Mouse (Mus musculus) CD8-positive naive resting alpha-beta T cell, adult 2 months (primary cell): ENCODE measurements around the gene Aen.

Experiments used
- DNase-seq, 2 experiments: peaks; one replicate each; pipeline ENCODE4 v3.0.0; 2022; ENCODE audit warnings: low read depth in 2 of 2, low spot score in 2 of 2

The Aen gene

GRCm38 (mm10) chr7:78927266-78927665 is 31.6 kb downstream of the Aen start:
- no peak for DNase-seq

GRCm38 (mm10) chr7:78938957-78939602 is 43.4 kb downstream of the Aen start:
- DNase-seq: no peak

- no peak for DNase-seq
Observed at GRCm38 (mm10) chr7:78940971-78941370, 45.3 kb downstream of the Aen start.

- DNase-seq: no peak
Observed at GRCm38 (mm10) chr7:78942544-78942943, 46.9 kb downstream of the Aen start.

- no peak for DNase-seq
Observed at GRCm38 (mm10) chr7:78953886-78954572, 58.4 kb downstream of the Aen start.

- no peak for DNase-seq
Observed at GRCm38 (mm10) chr7:78954619-78955018, 59.0 kb downstream of the Aen start.

GRCm38 (mm10) chr7:78955086-78955485 is 59.4 kb downstream of the Aen start:
- DNase-seq: no peak

- DNase-seq: no peak
Observed at GRCm38 (mm10) chr7:78958499-78959073, 62.9 kb downstream of the Aen start.
